Mouse (Mus musculus): Measurements from ENCODE around the gene Gsto2. TPM values are rescaled to one million over a fixed set of nuclear protein-coding genes. Genes with fewer than 3 reads are reported as not detected.

Gsto2 gene
- total and polyA plus RNA-seq, 2 experiments from 2014 or later: 1.7 to 11.4 TPM

- no peak overlapping the region for H3K4me3 ChIP-seq (ENCODE audit: low read depth, low read length)
- no peaks in the 10 kb centered on the region for H3K27me3 ChIP-seq (ENCODE audit: control insufficient read depth, insufficient read depth, low read length)
- TF ChIP-seq CTCF (IDR thresholded peaks at IDR 0.05; ENCODE audit: low read depth): no peak
- TF ChIP-seq EP300 (IDR thresholded peaks at IDR 0.05; ENCODE audit: low read depth): no peak
- WGBS: 62% methylated on average over 10 of the region's 10 CpGs
- H3K9me3 ChIP-seq (replicated peaks; ENCODE audit: control insufficient read depth, low read length): no peaks in the 10 kb centered on the region
- no peak overlapping the region for H3K9ac ChIP-seq (replicated peaks; ENCODE audit: low read depth, low read length)
- no peak for DNase-seq (ENCODE audit: low spot score)
- peaks cover 52% of the 10 kb centered on the region for H3K4me1 ChIP-seq (ENCODE audit: control insufficient read depth, insufficient read depth)
- H3K36me3 ChIP-seq (replicated peaks; ENCODE audit: control insufficient read depth, insufficient read depth, low read length): no peaks in the 10 kb centered on the region
- peak overlapping the region; percentile 49 for H3K27ac ChIP-seq (ENCODE audit: low read depth)
- no peak overlapping the region for H3K4me2 ChIP-seq (ENCODE audit: low read depth, low read length)
- no peak for ATAC-seq (ENCODE audit: insufficient read depth, low read depth)
Observed at GRCm38 (mm10) chr19:47887417-47887816, 22.1 kb downstream of the Gsto2 start.

- Histone ChIP-seq H3K36me3 (replicated peaks; ENCODE audit: control insufficient read depth, insufficient read depth, low read length) (no peaks in the 10 kb centered on the region), H3K9me3 (replicated peaks; ENCODE audit: control insufficient read depth, low read length) (no peaks in the 10 kb centered on the region), H3K27me3 (ENCODE audit: control insufficient read depth, insufficient read depth, low read length) (no peaks in the 10 kb centered on the region), H3K4me1 (ENCODE audit: control insufficient read depth, insufficient read depth) (peaks cover 57% of the 10 kb centered on the region), H3K4me3 (ENCODE audit: low read depth, low read length) (no peak overlapping the region), H3K9ac (replicated peaks; ENCODE audit: low read depth, low read length) (no peak overlapping the region), H3K27ac (ENCODE audit: low read depth) (peak overlapping the region; percentile 49; the same call in 1 of the 2 replicates), H3K4me2 (ENCODE audit: low read depth, low read length) (no peak overlapping the region)
- ATAC-seq (ENCODE audit: insufficient read depth, low read depth): no peak
- no peak for DNase-seq (ENCODE audit: low spot score)
- WGBS: 93% methylated on average over 8 of the region's 8 CpGs
- TF ChIP-seq CTCF (IDR thresholded peaks at IDR 0.05; ENCODE audit: low read depth): no peak
Observed at GRCm38 (mm10) chr19:47888037-47888436, 22.7 kb downstream of the Gsto2 start.

DNA sequence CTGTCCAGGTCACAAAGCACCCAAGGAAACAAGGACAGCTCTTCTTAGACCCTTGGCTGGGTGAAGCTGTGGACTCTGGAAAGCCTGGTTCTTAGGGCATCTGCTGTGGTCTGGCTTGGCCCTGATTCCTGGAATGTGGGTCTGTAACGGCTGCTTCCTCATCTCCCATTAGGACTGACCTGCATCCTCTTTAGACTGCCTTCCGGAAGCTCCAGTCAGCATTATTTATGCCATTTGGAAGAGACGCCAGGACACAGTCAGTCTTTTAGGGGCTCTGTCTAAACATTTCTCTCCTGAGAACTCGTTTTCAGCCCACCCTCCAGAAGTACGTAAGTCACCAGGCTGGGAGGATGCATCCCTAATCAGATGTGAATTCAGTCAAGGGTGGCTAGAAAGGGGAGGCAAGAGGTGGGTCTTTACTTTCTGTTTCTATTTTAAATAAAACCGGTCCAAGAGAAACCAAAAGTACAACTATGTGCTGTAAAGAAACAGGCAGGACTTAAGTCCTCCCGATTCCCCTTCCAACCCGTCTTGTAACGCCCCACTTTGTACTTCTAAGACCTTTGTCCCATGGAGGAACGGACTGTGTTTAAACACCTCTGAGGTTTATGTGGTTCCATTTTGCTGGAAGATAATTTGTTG lies 25.3 kb downstream of the Gsto2 start:
- Histone ChIP-seq H3K9me3 (replicated peaks; ENCODE audit: control insufficient read depth, low read length) (no peaks in the 10 kb centered on the region), H3K4me1 (ENCODE audit: control insufficient read depth, insufficient read depth) (peaks cover 47% of the 10 kb centered on the region), H3K27me3 (ENCODE audit: control insufficient read depth, insufficient read depth, low read length) (no peaks in the 10 kb centered on the region), H3K4me2 (ENCODE audit: low read depth, low read length) (peak overlapping the region; percentile 41), H3K9ac (replicated peaks; ENCODE audit: low read depth, low read length) (no peak overlapping the region), H3K36me3 (replicated peaks; ENCODE audit: control insufficient read depth, insufficient read depth, low read length) (peaks cover 18% of the 10 kb centered on the region), H3K4me3 (ENCODE audit: low read depth, low read length) (peak overlapping the region; percentile 17; the same call in 1 of the 2 replicates), H3K27ac (ENCODE audit: low read depth) (peak overlapping the region; percentile 47)
- WGBS: 54% methylated on average over 10 of the region's 10 CpGs
- ATAC-seq (ENCODE audit: insufficient read depth, low read depth) (no peak), DNase-seq (ENCODE audit: low spot score) (no peak)
- TF ChIP-seq CTCF (IDR thresholded peaks at IDR 0.05; ENCODE audit: low read depth) (no peak), EP300 (IDR thresholded peaks at IDR 0.05; ENCODE audit: low read depth) (no peak)

DNA sequence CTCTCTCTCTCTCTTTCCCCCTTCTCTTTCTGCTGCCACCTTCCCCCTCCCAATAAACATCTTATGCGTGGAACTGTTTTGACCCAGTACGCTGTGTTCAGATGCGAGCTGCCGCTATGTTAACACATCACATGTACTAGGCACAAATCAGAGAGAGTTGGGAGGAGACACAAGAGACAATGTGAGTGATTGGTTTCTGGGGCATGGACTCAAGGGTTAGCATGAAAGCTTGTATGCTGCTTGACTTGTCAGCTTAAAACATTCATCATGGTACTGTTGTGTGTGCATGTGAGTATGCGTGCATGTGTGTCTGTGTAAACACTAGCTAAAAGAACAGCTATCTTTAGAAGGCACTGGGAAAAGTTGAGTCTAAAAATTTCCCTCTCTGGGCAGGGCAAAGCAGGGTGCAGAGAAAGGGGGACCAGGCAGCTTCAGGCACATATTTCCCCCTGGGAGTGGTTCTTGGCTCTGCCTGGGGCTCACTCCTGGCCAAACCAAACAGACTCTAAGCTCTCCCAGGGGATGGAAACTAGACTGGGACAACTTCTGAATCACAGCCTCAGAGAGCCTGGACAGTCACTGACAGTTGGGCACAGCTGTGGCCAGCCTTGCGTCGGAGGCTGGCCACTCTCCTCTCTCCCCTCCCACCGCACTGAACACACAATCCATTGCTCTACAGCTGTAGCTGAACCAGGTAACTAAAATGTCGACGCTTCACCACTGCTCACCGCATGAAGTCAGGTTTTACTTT lies 26.4 kb downstream of the Gsto2 start:
- TF ChIP-seq CTCF (IDR thresholded peaks at IDR 0.05; ENCODE audit: low read depth) (no peak), EP300 (IDR thresholded peaks at IDR 0.05; ENCODE audit: low read depth) (no peak)
- 59% methylated on average over 11 of the region's 11 CpGs for WGBS
- peak overlapping the region; percentile 47 for H3K27ac ChIP-seq (ENCODE audit: low read depth)
- H3K4me3 ChIP-seq (ENCODE audit: low read depth, low read length): no peak overlapping the region
- H3K4me2 ChIP-seq (ENCODE audit: low read depth, low read length): no peak overlapping the region
- H3K36me3 ChIP-seq (replicated peaks; ENCODE audit: control insufficient read depth, insufficient read depth, low read length): peaks cover 29% of the 10 kb centered on the region
- DNase-seq (ENCODE audit: low spot score) (peak; percentile 65), ATAC-seq (ENCODE audit: insufficient read depth, low read depth) (peak; percentile 68)
- H3K9ac ChIP-seq (replicated peaks; ENCODE audit: low read depth, low read length): no peak overlapping the region
- peaks cover 35% of the 10 kb centered on the region for H3K4me1 ChIP-seq (ENCODE audit: control insufficient read depth, insufficient read depth)
- no peaks in the 10 kb centered on the region for H3K9me3 ChIP-seq (replicated peaks; ENCODE audit: control insufficient read depth, low read length)
- no peaks in the 10 kb centered on the region for H3K27me3 ChIP-seq (ENCODE audit: control insufficient read depth, insufficient read depth, low read length)

DNA sequence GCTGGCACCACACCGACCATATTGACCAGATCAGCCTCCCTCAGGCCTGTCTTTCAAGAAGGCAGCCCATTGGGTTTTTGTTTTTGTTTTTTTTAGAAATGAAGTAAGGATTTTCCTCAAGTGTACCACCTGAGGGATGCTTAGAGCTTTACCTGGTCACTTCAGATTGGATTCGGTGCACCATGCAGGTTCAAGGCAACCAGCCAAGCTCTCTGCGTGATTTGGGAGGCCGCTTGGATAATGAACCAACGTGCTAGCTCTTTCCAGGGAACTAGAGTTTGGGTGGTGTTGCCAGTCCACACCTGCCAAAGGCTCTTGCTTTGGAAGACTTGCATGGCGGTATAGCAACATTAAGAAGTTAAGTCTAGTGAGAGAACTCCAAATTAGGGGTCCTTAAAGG lies 27.8 kb downstream of the Gsto2 start:
- no peak for ATAC-seq (ENCODE audit: insufficient read depth, low read depth)

More for the DNA sequence above, 27.8 kb downstream of the Gsto2 start:
- no peak overlapping the region for H3K9ac ChIP-seq (replicated peaks; ENCODE audit: low read depth, low read length)
- no peaks in the 10 kb centered on the region for H3K9me3 ChIP-seq (replicated peaks; ENCODE audit: control insufficient read depth, low read length)
- no peak overlapping the region for H3K27ac ChIP-seq (ENCODE audit: low read depth)
- DNase-seq (ENCODE audit: low spot score): no peak
- H3K4me2 ChIP-seq (ENCODE audit: low read depth, low read length): no peak overlapping the region
- H3K4me1 ChIP-seq (ENCODE audit: control insufficient read depth, insufficient read depth): peaks cover 29% of the 10 kb centered on the region
- peaks cover 43% of the 10 kb centered on the region for H3K36me3 ChIP-seq (replicated peaks; ENCODE audit: control insufficient read depth, insufficient read depth, low read length)
- H3K27me3 ChIP-seq (ENCODE audit: control insufficient read depth, insufficient read depth, low read length): no peaks in the 10 kb centered on the region
- WGBS: 91% methylated on average over 6 of the region's 6 CpGs
- no peak overlapping the region for H3K4me3 ChIP-seq (ENCODE audit: low read depth, low read length)
- TF ChIP-seq CTCF (IDR thresholded peaks at IDR 0.05; ENCODE audit: low read depth): no peak
- TF ChIP-seq EP300 (IDR thresholded peaks at IDR 0.05; ENCODE audit: low read depth): no peak
